Mouse (Mus musculus): Measurements from ENCODE around the gene Usp6nl. TPM values are rescaled to one million over a fixed set of nuclear protein-coding genes. Genes with fewer than 3 reads are reported as not detected.

Usp6nl gene
- polyA plus RNA-seq, 1 experiment = 17.9 TPM

GRCm38 (mm10) chr2:6334011-6334410 lies 11.5 kb downstream of the Usp6nl start:
- TF ChIP-seq CTCF (IDR thresholded peaks at IDR 0.05; ENCODE audit: borderline replicate concordance, extremely low read depth, insufficient read depth, insufficient read length) (no peak), POLR2A (IDR thresholded peaks at IDR 0.05; ENCODE audit: borderline replicate concordance, extremely low read depth, insufficient read depth, insufficient read length, poor library complexity, severe bottlenecking) (no peak)
- DNase-seq (ENCODE audit: low read depth) = no peak

GRCm38 (mm10) chr2:6335032-6335735 lies 12.7 kb downstream of the Usp6nl start:
- TF ChIP-seq CTCF (IDR thresholded peaks at IDR 0.05; ENCODE audit: borderline replicate concordance, extremely low read depth, insufficient read depth, insufficient read length) (no peak), POLR2A (IDR thresholded peaks at IDR 0.05; ENCODE audit: borderline replicate concordance, extremely low read depth, insufficient read depth, insufficient read length, poor library complexity, severe bottlenecking) (no peak)
- no peak for DNase-seq (ENCODE audit: low read depth)

GRCm38 (mm10) chr2:6336013-6336412 lies 13.5 kb downstream of the Usp6nl start:
- no peak for TF ChIP-seq CTCF (IDR thresholded peaks at IDR 0.05; ENCODE audit: borderline replicate concordance, extremely low read depth, insufficient read depth, insufficient read length)
- TF ChIP-seq POLR2A (IDR thresholded peaks at IDR 0.05; ENCODE audit: borderline replicate concordance, extremely low read depth, insufficient read depth, insufficient read length, poor library complexity, severe bottlenecking) = no peak
- no peak for DNase-seq (ENCODE audit: low read depth)

DNA sequence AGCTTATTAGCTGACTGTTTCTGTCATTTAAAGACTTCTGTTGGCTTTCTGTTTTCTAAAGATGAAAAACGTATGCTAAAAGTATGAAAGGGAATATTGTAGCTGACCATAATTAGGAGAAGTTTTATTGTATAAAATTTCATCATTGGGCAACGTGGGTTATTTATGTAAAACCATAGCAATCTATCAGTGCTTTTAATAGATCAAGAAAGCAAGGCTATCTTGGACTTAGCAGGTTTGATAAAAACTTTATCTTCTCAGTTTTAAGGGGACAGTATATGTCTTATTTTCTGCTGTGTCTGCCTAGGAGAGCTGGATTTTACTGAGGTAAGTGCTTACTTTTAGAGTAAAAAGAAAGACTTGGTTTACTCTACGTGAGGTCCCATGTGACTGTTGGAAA lies 14.2 kb downstream of the Usp6nl start:
- no peak for DNase-seq (ENCODE audit: low read depth)
- TF ChIP-seq POLR2A (IDR thresholded peaks at IDR 0.05; ENCODE audit: borderline replicate concordance, extremely low read depth, insufficient read depth, insufficient read length, poor library complexity, severe bottlenecking) (no peak), CTCF (IDR thresholded peaks at IDR 0.05; ENCODE audit: borderline replicate concordance, extremely low read depth, insufficient read depth, insufficient read length) (no peak)

GRCm38 (mm10) chr2:6337436-6337835 lies 15.0 kb downstream of the Usp6nl start:
- no peak for TF ChIP-seq CTCF (IDR thresholded peaks at IDR 0.05; ENCODE audit: borderline replicate concordance, extremely low read depth, insufficient read depth, insufficient read length)
- no peak for DNase-seq (ENCODE audit: low read depth)

DNA sequence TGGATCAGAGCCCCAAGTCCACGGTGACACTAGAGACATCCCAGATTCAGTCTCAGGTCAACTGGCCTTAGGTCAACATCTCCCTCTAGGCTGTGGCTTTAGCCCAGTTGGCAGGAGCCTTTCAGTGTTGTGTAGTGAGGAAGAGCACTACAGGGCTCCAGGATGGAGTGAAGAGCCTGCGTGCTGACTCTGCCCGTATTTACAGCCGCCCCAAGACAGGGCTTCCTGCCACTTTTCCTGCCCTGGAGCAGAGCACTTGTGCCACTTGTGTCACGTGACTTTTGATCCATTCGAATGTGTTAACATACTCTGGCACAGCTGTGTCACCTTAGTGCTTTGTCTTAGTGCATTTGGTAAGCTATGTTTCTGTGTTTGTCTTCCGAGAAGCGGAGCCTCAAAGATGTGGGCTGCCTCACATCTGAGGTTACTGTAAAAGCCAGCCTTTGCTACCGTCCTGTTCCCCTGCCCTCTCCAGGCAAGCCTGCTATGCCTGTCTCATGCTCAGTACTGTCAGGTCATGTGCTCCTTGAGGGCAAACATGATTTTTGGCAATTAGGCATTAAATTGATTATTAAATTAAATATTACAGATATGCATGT lies 15.7 kb downstream of the Usp6nl start:
- TF ChIP-seq CTCF (IDR thresholded peaks at IDR 0.05; ENCODE audit: borderline replicate concordance, extremely low read depth, insufficient read depth, insufficient read length) = no peak
- no peak for TF ChIP-seq POLR2A (IDR thresholded peaks at IDR 0.05; ENCODE audit: borderline replicate concordance, extremely low read depth, insufficient read depth, insufficient read length, poor library complexity, severe bottlenecking)
- no peak for DNase-seq (ENCODE audit: low read depth)

GRCm38 (mm10) chr2:6340439-6340838 lies 18.0 kb downstream of the Usp6nl start:
- no peak for DNase-seq (ENCODE audit: low read depth)
- TF ChIP-seq CTCF (IDR thresholded peaks at IDR 0.05; ENCODE audit: borderline replicate concordance, extremely low read depth, insufficient read depth, insufficient read length) = no peak
- TF ChIP-seq POLR2A (IDR thresholded peaks at IDR 0.05; ENCODE audit: borderline replicate concordance, extremely low read depth, insufficient read depth, insufficient read length, poor library complexity, severe bottlenecking) = no peak

GRCm38 (mm10) chr2:6341496-6341895 lies 19.0 kb downstream of the Usp6nl start:
- no peak for DNase-seq (ENCODE audit: low read depth)
- TF ChIP-seq CTCF (IDR thresholded peaks at IDR 0.05; ENCODE audit: borderline replicate concordance, extremely low read depth, insufficient read depth, insufficient read length) (no peak), POLR2A (IDR thresholded peaks at IDR 0.05; ENCODE audit: borderline replicate concordance, extremely low read depth, insufficient read depth, insufficient read length, poor library complexity, severe bottlenecking) (no peak)

- TF ChIP-seq CTCF (IDR thresholded peaks at IDR 0.05; ENCODE audit: borderline replicate concordance, extremely low read depth, insufficient read depth, insufficient read length) (no peak), POLR2A (IDR thresholded peaks at IDR 0.05; ENCODE audit: borderline replicate concordance, extremely low read depth, insufficient read depth, insufficient read length, poor library complexity, severe bottlenecking) (no peak)
- DNase-seq (ENCODE audit: low read depth) = peak; percentile 83
These were observed 27.0 kb downstream of the Usp6nl start for GRCm38 (mm10) chr2:6349256-6350092.

GRCm38 (mm10) chr2:6350164-6350563 lies 27.7 kb downstream of the Usp6nl start:
- no peak for TF ChIP-seq CTCF (IDR thresholded peaks at IDR 0.05; ENCODE audit: borderline replicate concordance, extremely low read depth, insufficient read depth, insufficient read length)
- TF ChIP-seq POLR2A (IDR thresholded peaks at IDR 0.05; ENCODE audit: borderline replicate concordance, extremely low read depth, insufficient read depth, insufficient read length, poor library complexity, severe bottlenecking) = no peak
- DNase-seq (ENCODE audit: low read depth) = peak; percentile 14

DNA sequence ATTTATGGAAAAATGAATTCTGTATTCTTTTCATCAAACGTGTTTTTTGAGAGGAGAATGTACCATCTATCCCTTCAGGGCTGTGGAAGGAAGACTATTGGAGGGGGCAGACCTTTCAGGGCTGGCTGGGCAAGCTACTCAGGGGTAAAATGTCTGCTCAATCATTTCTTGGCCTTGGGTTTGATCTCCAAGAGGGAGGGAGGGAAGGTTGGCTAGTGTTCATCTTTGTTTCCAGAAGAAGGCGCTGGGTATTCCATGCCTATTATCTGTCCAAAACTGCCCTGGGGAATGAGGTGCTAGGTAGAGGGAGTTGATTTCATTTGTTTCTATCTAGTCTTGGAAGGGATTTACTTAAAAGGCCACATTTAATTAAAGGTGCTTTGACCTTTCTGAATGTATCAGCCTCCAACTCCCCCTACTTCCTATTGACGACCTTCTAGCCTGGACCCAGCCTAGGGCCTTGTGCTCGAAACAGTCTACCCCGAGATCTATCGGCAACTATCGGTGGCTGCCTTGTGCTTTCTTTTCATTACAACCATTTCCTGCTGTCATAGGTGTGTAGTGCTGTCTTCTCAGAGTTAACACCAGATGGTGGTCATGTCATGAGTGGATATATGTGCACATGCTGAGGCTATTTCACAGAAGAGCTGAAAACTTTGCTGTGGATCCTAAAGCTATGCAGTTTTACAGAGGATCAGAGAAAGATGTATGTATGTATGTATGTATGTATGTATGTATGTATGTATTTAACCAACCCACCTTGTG lies 28.6 kb downstream of the Usp6nl start:
- DNase-seq (ENCODE audit: low read depth) = peak; percentile 15
- TF ChIP-seq POLR2A (IDR thresholded peaks at IDR 0.05; ENCODE audit: borderline replicate concordance, extremely low read depth, insufficient read depth, insufficient read length, poor library complexity, severe bottlenecking) (no peak), CTCF (IDR thresholded peaks at IDR 0.05; ENCODE audit: borderline replicate concordance, extremely low read depth, insufficient read depth, insufficient read length) (no peak)
